Mouse (Mus musculus): Measurements from ENCODE around the gene Rab2b.

DNA sequence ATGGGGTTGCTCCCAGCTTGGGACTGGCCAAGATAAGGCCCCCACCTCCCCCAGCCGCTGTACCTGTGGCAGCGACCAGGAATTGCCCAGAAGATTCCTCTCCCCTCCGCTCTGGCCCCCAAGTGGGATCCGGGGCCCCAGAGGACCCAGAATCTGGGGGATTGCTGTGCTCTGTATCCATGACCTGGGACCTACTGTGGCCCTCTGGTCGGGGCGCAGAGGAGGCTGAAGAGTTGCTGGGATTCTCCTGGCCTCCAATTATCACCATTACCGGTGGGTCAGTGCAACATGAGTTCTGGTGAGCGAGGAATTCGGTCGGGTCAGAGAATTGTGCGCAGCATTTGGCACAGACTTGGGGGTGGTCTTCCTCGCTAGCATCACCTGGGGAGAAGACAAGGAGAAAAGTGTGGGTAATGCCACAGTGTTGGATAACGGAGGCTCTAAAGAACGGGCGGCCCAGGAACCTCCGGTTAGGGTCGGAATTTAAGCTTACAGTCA, 36.0 kb upstream of the Rab2b start:
- TF ChIP-seq CTCF (IDR thresholded peaks at IDR 0.05; ENCODE audit: insufficient read depth, low read depth, low read length): no peak
- no peak for TF ChIP-seq POLR2A (IDR thresholded peaks at IDR 0.05; ENCODE audit: insufficient read depth, low read depth, low read length)

All from olfactory bulb, adult 2 months (tissue).